Mouse (Mus musculus) left cerebral cortex, postnatal 25 days (tissue): ENCODE data around the gene Fam53a. TPM values are rescaled to one million over a fixed set of nuclear protein-coding genes. Genes with fewer than 3 reads are reported as not detected.
A peak's percentile ranks its signal among the peaks of the same experiment; 100 is the strongest.

Source experiments
- DNase-seq, 2 experiments: peaks; one replicate each; pipeline ENCODE4 v3.0.0; 2022; ENCODE audit warnings: low spot score in 2 of 2, mixed read lengths in 1 of 2
- intact Hi-C: fragments of 180-260 bp; cut with DNase I; formaldehyde crosslinking; loops from one replicate; pipeline ENCODE4 v1.15.1; 2025
- total RNA-seq, 2 experiments: library from RNA; stranded (reverse); gene quantifications; 2 replicates each; pipeline ENCODE4 v1.2.3; 2021

Gene Fam53a
- total RNA-seq, 2 experiments from 2014 or later = 23.0 to 27.6 TPM

DNA sequence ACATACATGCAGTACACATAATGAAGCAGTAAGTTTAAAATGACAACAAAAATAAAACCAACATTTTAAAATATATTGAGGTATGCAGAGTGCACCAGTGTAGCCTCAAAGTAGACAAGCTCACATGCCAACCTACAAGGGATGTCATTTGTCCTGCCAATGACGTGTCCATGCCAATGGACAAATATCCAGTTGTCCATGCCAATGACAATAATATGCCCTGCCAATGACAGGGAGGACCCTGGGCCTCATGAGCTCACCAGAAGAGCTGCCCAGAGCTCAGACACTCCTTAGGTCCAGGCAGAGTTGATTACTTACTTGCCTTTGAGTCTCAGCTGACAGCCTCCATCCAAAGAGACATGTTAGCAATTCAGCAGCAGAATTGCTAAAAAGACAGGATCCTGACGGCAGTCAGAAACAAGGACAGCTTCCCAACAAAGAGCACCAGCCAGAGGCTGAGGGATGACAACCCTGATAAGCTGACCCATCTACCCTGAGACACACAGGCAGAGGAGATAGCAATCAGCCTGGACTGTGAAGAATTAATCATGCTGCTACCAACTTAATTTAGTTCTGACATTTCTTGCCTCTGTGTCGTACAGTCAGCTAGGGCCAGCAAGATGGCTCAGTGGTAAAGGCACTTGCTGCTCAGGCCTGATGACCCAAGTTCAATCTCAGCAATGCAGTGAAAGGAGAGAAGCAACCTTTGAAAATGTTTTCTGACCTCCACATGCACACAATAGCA, 8.3 kb upstream of the Fam53a start:
- intact Hi-C loops = no loop called here
- DNase-seq = no peak

- no peak for DNase-seq
- intact Hi-C loops = no loop called here
Measured at GRCm38 (mm10) chr5:33635361-33635760, 5.9 kb upstream of the Fam53a start.

DNA sequence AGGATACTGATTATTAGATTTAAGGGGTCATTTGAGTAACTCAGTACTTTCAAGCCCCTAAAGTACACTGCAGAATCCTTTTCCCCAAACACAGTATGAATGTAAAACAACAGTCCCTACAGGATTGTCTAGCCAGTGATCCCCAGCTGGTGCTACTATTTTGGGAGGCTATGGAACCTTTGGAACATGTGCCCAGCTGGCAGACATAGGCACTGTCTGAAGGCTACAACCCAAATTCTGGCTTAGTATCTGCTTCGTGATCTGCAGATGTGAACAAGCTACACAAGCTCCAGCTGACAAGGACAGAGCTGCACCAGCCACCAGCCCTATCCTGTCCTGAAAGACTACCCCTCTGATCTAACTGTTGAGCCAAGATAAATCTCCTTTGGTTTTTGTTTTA, 3.1 kb upstream of the Fam53a start:
- intact Hi-C loops = no loop called here
- peak in 1 of 2 experiments; percentile 37 for DNase-seq

DNA sequence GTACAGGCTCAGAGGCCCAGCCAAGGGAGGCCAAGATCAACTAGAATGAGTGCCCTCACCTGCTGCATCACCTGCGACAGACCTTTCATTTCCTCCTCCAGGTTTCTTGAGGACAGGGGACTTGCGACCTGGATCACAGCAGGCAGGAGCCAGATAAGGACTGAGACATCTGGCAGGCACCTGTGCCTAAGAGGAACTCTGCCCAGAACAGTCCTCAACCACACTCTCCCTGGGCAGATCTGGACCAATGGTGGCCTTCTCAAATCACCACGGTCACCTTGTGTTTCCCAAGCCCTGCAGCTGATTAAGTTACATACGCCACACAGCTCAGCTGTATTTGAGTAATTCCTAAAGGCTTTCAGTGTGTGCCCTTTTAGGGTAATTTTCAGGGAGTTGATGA, 1.2 kb upstream of the Fam53a start:
- intact Hi-C loops = no loop called here
- DNase-seq = no peak

DNA sequence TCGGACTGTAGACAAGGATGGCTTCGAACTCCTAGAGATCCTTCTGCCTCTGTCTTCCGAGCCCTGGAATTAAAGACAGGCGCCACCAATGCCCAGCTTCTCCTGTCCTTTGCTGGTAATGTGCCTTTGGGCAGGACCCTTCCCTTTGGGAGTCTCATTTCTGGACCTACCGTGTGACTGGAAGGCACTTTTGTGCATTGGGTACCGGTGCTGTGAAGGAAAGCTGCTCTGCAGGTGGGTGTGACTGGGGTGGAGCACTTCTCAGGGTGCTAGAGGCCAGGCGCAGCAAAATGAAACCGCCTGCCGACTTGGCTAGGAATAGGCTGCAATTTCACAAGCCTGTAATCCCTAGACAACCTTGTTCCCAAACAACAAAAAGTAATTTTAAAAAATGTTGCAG, 626 bp upstream of the Fam53a start:
- intact Hi-C loops = no loop called here
- no peak for DNase-seq

DNA sequence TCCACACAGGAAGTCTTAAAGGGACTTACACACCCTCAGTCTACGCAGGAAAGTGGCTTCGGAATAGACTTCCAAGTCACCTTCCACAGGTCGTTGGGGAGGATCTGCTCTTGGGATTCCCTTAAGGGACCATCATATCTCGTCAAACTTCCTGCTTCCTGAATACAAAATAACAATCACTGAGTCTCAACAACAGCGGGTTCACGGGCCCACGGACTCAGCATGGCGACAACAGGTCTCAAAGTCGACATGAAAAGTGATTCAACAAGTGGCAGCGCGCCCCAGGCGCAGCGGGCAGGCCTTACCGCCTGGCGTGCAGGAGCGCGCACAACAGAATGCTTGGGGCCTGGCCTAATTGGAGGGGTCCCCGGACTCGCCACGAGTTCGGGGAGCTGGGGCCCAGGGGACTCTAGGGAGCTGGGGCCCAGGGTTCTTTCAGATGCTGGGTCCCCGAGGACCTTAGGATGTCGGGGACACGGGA, 575 bp downstream of the Fam53a start:
- intact Hi-C loops = no loop called here
- peak in 1 of 2 experiments; percentile 56 for DNase-seq

GRCm38 (mm10) chr5:33627968-33628367, 1.5 kb downstream of the Fam53a start:
- no peak for DNase-seq
- intact Hi-C loops = no loop called here

DNA sequence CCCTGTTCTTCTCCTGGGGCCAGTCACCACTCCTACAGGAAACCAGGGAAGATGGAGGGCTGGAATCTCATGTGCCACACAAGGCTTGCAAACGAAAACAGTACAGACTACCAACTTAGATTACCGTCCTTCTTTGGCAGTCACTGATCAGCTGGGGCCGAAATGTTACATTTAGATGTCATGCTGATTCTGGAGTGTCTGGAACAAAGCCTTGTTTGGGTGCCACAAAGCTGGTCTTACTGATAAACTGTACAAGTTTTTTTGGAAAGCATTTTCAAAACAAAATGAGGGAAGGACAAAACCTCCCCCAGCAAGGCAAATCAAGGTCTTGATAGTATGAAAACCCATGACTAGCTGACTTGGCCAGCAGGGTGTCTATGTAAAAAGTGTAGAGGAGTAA, 5.7 kb downstream of the Fam53a start:
- no peak for DNase-seq
- intact Hi-C loops = no loop called here

DNA sequence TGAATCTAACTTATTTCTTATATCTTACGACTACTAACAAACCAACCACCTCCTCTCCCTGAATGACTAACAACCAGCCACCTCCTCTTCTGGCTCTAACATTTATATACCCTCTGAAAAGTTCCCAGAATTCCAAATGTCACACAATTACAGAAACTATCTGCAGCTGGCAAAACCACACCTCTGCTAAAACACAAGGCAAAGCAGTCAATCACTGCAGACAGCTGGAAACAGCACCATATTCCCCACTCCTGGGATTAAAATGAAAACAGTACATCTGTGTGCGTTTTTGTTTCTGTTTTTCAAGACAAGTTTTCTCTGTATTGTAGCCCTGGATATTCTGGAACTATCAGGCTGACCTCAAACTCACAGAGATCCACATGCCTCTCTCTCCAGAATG, 6.8 kb downstream of the Fam53a start:
- peak in 1 of 2 experiments; percentile 26 for DNase-seq
- intact Hi-C loops = no loop called here

DNA sequence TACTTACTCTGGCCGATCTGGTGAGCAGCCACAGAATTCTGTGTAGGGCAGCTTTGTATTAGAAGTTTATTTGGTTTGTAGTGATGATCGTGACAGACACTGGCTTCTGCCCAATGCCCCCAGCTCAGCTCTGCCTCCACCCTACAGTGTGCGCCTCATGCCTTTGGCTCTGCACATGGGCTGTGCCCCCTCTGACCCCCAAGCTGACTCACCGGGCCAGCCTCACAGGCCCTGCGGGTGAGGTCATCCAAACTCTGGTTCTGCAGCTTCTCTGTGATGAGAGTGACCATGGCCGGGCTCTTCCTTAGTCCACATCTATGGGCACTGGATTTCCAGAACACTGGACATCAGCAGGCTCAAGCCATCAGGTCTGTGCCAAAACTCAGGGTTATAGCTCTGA, 15.0 kb downstream of the Fam53a start:
- no peak for DNase-seq
- intact Hi-C loops = no loop called here

- no peak for DNase-seq
Measured at GRCm38 (mm10) chr5:33611795-33612194, 17.6 kb downstream of the Fam53a start.

DNA sequence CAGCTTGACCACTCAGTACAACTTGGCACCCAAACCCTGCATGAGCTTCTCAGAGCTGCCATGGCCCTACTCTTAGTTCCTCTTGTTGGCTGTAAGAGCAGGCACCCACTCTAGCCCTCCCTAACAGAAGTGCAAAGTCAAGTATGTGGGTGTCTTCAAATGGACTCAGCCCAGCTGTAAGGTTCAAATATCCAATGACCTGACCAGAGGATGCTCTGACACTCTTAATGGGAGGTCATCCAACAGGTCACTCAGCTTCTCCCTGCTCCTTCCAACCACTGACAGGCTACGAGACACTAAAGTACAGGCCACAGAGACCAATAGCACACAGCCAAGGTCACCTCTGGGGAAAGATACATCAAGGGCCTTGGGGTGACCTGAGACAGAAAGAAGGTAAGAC, 20.2 kb downstream of the Fam53a start:
- no peak for DNase-seq
- intact Hi-C loops = no loop called here

More at GRCm38 (mm10) chr5:33611795-33612194, 17.6 kb downstream of the Fam53a start:
- intact Hi-C loops = no loop called here

DNA sequence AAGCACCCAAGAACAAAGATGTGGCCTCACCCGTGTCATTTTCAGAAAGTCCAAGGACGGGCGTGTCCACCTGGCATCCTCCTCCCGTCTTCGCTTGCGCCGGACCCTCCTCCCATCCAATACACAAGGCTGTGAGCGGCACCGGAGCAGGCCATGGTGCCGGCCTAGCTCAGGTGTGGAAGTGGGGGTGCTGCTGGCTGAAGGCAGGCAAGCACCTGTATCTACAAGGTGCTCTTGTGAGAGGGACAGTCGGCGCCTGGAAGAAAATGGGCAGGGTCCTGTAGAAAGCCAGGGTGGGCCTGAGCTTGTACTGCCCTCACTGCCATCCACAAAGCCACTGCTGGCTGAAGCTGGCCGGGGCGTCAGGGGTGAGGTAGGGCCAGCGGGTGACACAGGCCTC, 22.0 kb downstream of the Fam53a start:
- intact Hi-C loops = no loop called here
- DNase-seq = no peak

DNA sequence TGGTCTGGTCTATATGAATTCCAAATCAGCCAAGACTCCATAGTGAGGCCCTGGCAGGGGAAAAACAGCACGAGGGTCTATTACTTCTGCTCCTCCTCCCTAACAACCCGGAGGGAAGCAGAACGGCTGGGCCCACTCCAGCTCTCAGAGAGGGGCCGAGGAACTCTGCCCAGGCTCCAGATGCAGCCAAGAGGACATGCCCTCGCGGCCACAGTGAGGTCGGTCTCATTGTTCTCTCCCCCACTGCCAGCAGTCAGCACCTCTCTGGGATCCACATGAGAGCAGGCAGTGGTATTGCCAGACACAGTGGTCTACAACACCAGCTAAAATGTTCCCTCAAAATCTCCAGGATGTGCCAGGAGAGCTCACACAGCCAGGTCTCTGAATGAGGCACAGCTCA, 22.8 kb downstream of the Fam53a start:
- intact Hi-C loops = no loop called here
- no peak for DNase-seq

- no peak for DNase-seq
- intact Hi-C loops = no loop called here
Measured at GRCm38 (mm10) chr5:33605314-33605713, 24.1 kb downstream of the Fam53a start.

DNA sequence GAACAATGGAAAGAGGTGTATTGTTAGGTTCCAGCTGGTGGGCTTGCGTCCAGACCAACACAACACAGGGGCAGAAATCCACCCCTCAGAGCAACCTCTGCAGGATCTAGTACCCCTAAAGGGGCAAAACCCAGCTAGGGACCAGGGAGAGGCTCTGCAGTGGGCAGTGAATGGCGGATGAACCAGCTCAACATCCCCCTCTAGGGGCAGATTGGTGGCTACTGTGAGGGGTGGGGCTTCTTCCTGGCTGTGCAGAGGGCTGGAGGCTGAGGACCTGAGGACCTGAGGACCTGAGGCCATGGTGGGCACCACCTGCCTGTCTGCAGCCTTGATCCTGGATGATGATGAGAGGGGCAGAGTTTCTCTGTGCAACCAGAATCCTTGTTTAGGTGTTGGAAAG, 35.8 kb downstream of the Fam53a start:
- intact Hi-C loops = no loop called here
- DNase-seq = no peak

GRCm38 (mm10) chr5:33589221-33589888, 40.1 kb downstream of the Fam53a start:
- intact Hi-C loops = loop anchor here (2.0 kb wide), 1 partner anchor 47 kb away; no protein-coding TSS in a partner anchor
- peak; percentile 71 to 76 for DNase-seq

DNA sequence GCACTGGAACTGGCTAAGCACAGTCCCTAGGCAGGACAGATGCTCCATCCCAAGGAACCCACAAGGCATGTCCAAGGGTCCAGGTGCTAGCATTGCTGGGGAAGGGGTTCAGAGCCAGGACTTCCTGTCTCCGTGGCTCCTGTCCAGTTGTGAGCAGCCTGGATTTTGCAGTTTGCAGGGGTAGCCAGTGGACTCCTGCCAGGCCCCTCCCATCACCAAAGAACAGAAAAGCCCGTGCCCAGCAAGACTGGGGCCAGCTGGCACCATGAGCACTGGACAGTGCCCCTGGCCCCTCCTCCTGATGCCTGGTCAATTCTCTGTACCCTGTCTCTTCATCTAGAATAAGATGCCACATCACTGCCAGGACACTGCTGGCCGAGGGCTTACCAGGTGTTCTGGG, 41.4 kb downstream of the Fam53a start:
- intact Hi-C loops = loop anchor here (1.0 to 2.0 kb wide), 2 partner anchors 45 to 195 kb away; no protein-coding TSS in a partner anchor
- no peak for DNase-seq

GRCm38 (mm10) chr5:33587498-33588058, 41.9 kb downstream of the Fam53a start:
- intact Hi-C loops = loop anchor here (1.0 to 2.0 kb wide), 2 partner anchors 45 to 194 kb away; no protein-coding TSS in a partner anchor

GRCm38 (mm10) chr5:33580336-33580735, 49.1 kb downstream of the Fam53a start:
- DNase-seq = no peak
- intact Hi-C loops = no loop called here

More at GRCm38 (mm10) chr5:33587498-33588058, 41.9 kb downstream of the Fam53a start:
- no peak for DNase-seq

DNA sequence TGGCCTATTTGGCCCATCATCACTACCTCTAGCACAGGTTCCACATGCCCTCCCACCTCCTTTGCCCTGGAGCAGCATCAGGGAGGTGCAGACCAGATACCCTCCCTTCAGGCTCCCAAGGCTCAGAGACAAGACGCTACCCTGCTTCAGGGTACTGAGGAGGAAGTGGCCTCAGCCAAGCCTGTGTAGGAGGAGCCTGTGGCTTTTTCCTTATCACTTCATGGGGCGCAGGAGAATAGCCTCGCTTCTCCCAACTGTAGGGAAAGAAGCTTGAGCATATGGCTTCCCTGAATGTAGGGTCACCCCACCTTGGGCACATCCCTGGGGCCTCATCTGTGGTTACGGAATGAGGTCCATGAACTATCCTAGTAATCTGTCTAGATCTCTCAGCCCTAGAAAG, 55.2 kb downstream of the Fam53a start:
- intact Hi-C loops = no loop called here
- DNase-seq = no peak
